Mouse (Mus musculus): ENCODE results near the gene Plcb4.
"Not testable (repeated sequence)": the region's sequence is repeated elsewhere in the genome, so short reads cannot be mapped to it uniquely, and the experiment has no call there.

Gene Plcb4

DNA sequence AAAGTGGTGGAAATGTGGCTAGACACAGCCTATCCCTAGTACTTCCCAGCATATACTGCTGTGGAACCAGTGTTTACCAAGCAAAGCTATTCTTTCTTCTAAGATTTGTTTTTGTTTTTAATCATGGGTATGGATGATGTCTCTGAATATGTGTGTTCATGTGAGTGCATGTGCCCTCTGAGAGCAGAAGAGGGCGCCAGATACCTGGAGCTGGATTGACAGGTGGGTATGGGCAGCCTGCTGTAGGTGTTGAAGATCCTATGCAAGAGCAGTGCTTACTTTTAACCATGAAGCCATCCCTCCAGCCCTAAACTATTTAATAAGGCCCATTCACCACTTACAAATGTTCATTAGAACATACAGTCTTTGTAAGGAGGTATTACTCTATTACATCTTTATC, 231.3 kb downstream of the Plcb4 start:
- in situ Hi-C loops (cut with MboI, MseI), result no loop called here

DNA sequence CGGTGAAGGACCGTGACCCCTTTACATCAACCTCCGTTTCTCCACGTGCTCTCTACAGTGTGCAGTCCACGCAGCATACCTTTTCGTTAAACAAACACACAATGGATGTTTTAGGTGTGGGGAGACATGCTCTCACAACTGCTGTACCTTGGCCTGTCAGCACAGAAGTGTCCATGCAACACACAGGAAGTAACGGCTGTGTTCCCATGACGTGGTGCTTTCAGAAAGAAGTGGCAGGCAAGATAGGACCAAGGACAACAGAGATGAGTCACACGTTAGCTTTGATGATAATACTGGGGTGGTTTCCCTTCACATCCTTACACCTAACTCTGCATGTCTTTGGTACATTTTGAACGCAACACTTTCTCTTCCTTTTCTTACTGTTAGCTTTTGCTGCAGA, 232.3 kb downstream of the Plcb4 start:
- in situ Hi-C loops (cut with MboI, MseI), result no loop called here

DNA sequence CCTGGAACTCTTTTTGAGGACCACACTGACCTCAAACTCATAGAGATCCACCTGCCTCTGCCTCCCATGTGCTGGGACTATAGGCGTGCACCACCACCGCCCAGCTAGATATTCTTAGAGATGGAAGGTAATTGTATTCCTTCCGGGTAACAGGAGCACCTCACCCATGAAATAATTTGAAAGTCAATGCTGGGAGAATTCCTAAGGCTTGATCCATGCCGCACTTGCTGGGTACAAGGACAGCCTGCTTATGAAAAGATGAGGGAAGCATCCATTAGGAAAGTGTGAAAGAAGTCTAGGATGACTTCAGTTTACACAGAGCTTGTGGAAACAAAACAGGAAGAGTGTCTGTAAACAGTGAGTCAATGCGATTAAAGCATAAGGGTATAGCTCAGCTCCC, 232.9 kb downstream of the Plcb4 start:
- in situ Hi-C loops (cut with MboI, MseI), result no loop called here

DNA sequence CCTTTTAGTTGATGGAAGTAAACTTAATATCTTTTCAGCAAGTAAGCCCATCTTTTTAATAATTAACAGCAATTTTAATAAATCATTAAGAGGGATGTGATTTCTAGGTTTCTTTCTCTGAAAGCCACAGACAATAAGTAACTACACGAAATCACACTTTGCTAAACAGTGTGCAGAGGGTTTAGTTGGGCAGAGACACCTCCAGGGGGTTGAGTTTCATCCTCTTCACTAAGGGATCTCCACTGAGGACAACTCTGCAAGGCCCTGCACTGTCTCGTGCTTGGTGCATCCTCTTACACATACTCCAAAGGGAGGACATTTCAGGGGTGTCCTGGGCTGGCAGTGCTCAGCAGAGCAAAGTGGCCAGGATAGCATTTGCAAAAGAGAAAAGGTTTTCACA, 235.8 kb downstream of the Plcb4 start:
- in situ Hi-C loops (cut with MboI, MseI), result no loop called here

DNA sequence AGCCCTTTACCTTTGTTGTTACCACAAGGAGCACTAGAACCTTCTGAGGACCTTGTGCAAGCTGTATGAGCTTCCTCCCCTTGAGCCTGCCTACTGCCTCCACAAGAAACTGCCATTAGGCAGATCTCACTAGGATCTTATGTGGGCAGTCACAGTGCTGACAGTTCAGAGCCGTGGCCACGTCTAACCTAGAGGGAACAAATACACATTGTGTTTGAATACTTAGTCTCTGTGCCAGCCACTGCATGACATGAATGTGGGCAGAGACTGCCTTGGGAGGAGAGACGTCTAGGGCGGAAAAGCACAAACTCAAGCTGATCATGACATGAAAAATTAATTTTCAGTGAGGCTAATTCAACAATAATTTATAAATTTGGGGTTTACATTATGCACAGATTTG, 239.2 kb downstream of the Plcb4 start:
- in situ Hi-C loops (cut with MboI, MseI), result no loop called here

DNA sequence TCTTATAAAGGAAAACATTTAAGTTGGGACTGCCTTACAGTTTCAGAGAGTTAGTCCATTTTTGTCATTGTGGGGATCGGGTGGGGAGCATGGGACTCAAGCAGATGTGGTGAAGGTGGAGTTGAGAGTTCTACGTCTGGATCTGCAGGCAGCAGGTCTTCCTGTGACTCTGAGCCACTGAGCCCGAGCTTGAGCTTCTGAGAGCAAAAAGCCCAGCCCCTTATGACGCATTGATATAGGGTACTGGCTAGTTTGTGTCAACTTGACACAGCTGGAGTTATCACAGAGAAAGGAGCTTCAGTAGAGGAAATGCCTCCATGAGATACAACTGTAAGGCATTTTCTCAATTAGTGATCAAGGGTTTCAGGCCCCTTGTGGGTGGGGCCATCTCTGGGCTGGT, 241.1 kb downstream of the Plcb4 start:
- in situ Hi-C loops (cut with MboI, MseI), result not testable (repeated sequence)

DNA sequence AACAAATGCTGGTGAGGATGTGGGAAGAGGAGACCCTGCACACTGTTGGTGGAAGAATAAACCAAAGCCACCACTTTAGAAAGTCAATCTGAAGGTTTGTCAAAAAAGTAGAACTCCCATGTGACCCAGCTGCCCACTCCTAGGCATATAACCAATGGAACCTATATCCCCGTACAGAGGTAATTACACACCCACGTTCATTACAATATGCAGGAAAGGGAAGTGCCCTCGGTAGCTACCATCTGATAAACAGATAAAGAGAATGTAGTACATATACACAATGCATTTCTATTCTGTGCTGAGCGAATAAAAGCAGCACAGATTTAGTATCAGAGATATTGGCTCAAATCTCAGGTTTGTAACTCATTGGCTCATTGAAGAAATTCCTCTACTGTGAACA, 242.2 kb downstream of the Plcb4 start:
- in situ Hi-C loops (cut with MboI, MseI), result no loop called here

DNA sequence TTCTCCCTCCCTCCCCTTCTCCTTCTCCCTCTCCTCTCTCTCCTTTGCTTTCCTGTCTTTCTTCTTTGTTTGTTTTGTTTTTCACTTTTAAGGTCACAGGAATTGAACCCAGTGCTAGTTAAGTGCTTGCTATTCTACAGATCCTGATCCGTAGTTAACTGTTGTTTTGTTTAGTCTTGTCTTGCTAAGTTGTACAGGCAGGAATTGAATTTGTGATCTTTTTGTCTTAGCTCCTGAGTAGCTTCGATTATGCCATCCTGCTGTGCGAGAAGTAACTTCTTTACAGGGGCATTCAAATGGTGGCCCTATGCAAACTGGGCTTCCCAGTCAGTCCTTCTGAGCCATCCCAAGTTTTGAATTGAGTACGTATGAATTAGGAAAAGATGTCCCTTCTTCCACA, 245.5 kb downstream of the Plcb4 start:
- in situ Hi-C loops (cut with MboI, MseI), result no loop called here

DNA sequence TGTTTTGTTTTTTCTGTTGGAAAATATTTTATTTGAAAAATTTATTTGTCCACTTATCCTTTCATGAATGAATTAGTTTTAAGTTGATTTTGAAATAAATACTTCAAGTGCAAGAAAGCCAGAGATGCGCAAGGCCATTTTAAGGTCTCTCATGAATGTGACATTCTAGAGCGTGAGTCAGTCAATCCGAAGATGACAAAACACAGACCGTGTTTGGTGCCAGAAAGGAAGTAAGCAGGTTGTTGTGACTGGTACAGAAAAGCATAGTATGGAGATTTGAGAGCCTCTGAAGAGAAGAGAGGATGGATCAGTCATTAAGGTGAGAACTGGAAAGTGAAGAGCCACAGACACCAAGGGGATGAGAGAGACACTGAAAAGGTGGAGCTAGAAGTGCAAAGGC, 246.0 kb downstream of the Plcb4 start:
- in situ Hi-C loops (cut with MboI, MseI), result no loop called here

DNA sequence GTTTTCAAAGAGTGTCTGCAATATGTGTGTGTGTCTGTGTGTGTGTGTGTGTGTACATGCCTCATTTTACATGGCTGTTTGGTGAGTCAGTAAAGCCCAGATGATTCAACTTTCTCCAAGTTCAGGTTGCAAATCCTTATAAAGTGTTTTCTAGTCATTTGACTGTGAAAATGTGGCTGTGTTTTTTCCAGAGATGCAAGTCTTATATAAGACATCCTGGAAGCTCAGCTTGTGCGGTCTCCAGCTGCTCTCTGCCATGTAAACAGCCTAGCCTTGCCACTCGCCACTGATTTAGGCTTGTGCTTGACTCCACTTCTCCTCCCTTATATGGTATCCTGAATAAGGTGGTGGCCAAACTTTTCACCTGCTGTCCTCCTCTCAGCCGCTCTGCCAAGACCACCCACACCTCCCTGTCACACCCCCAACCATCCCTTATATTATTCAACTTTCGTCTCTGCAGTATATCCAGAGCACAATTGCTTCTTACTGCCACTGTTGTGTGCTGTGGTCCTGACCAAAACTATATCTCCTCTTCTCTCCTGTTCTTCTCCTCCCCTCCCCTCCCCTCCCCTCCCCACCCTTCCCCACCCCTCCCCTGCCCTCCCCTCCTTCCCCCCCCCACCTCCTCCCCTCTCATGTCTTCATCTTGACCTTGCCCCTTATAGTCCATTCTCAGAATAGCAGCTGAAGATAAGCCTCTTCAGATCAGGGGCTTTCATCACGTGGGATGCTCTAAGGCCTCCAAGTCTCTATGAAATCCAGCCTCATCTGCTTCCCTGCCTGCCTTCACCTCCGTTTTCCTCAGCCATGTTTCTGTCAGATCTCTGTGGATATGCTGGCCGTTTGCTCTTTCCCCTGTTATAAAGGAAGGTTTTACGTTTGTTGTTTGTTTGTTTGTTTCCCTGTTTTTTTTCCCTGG, 255.8 kb downstream of the Plcb4 start:
- in situ Hi-C loops (cut with MboI, MseI), result no loop called here

DNA sequence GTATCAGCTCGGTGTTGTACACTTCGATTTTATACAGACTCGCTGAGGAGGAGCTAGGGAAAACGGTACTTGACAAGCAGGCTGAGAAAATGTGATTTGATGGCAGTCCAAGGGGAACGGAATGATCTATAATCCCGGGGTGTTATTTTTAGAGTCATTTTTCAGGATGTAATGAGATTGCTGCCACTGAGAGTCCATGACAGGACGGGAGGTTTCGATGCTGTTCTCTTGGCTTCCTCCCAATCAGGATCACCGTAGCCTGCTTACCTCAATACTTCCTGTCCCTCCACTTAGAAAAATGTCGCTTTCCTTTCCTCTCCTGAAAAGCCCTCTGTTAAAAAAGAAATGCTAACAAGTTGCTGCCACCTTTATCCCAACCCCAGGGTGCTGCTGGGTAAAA, 257.1 kb downstream of the Plcb4 start:
- in situ Hi-C loops (cut with MboI, MseI), result no loop called here

DNA sequence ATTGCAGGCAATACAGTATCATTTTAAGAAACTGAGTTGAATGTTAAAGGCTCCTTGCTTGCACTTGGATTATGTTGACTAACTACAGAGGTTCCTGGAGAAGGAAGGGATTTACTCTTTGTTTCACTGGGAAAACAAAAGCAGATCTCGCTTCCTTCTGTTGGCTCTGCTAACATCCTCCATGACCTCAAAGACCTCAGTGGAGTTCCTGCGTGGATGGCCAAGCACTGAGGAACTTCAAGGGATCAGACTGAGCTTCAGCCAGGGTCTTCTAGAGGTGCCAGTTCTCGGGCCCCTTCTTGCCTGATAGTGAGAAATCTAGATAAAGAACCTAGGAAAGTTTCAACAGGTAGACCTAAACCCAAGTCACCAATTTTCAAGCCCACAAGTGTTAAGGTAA, 258.2 kb downstream of the Plcb4 start:
- in situ Hi-C loops (cut with MboI, MseI), result no loop called here

DNA sequence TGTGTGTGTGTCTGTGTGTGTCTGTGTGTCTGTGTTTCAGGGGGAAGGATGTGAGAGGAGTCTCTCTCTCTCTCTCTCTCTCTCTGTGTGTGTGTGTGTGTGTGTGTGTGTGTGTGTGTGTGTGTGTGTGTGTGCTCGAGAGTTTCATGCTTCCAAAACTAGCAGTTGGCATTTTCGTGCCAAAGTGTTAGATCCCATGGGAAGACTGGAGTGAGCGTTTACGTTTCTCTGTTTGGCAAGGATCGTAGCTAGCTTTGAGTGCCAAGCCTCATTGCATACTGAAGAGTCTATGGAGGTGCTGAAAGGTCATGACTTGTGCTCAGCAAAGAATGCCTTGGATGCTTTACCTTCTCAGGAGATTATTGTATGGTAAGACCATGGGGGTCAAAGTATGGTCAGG, 259.3 kb downstream of the Plcb4 start:
- in situ Hi-C loops (cut with MboI, MseI), result no loop called here

DNA sequence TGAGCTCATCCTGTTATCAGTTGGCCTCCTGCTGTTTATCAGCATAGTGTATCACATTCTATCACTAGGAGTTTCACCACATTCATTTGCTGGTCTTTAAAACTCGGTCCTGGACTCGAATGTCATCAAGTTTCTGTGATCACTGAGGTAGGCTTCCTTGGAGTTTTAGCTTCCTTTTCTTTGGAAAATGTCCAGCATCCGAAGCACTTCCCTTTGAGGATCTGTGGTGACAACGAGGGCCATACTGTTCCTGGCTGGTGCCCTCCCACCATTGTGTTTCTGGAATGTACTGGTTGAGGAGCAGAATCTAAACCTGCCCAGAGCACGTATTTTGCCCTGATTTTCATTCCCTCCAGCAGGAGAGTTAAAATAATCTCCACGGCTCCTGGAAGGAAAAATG, 260.8 kb downstream of the Plcb4 start:
- in situ Hi-C loops (cut with MboI, MseI), result no loop called here

DNA sequence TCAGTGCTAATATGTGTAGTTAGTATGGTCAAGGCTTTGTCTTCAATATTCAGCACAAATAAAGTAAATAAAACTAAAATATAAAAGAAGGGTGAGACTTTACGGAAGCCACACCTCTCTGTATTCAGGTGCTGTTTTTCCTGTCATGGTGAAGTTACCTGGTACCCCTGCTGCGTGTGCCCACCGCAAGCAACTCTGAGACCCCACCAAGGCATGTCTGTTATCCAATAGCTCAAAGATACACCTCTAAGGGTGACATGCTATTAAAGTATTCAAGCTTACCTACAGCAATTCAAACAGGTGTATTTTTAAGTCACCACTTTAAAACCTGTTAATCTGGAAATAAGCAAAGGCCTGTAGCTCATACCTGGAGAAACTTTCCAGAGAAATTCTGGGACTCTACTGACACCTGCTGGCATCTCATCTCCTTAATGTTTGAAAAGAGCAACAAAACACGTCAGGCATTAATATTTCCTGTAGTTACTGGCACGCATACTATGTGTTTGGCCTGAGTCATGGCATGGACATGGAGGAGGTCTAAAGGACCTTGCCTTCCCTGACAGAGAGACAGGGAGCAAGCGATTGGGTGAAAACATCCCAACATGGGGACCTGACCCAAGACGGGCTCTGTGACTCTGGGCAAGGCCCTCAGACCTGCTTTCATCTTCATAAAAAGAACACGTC, 268.0 kb downstream of the Plcb4 start:
- in situ Hi-C loops (cut with MboI, MseI), result no loop called here

DNA sequence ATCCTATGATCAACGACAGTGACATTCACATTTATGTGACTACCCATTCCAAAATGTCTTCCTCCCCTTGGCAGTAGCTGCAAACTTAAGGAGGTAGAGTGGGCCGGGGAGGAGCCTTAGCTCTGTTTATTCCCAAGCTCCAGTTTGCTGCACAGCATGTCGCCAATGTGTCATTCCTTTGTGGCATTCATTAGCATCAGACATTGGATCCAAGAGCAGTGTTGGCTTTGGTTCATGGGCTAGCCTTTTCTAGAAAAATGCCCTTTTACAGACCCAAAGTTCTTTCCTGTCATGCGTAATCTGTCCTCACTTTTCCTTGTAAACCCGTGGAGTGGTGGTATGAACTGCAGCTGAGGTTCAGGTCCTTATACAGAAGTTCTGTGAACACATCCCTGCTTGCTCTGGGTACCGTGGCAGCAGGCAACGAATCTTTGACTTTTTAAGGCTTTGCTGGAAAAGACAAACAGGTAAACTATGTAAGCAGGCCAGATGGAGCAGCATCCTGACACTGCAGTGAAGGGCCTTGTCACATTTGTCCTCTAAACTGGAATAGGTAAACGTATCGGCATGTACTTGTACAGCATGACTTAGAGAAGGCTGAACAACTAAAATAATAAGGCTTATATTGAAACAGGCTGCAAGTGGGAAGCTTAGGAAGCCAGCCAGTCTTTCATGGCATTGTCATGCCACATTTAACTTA, 270.4 kb downstream of the Plcb4 start:
- in situ Hi-C loops (cut with MboI, MseI), result no loop called here

DNA sequence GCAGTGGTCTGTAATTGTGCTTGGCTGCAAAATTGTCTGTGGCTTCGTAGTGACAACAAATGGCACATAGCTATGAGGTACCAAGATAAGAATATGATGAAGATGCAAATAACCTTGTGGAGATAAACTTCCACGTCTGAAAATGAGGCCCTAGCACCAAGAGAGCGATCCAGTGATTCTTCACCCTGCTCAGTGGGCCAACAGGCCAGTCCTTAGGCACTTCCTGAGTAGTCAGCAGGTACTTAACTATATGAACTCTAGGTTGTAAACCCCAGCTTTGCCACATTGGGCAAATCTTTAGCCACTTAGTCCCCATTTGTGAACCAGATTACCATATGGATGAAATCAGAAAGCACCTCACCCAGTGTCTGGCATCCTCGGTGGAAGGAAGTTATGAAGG, 271.9 kb downstream of the Plcb4 start:
- in situ Hi-C loops (cut with MboI, MseI), result no loop called here

DNA sequence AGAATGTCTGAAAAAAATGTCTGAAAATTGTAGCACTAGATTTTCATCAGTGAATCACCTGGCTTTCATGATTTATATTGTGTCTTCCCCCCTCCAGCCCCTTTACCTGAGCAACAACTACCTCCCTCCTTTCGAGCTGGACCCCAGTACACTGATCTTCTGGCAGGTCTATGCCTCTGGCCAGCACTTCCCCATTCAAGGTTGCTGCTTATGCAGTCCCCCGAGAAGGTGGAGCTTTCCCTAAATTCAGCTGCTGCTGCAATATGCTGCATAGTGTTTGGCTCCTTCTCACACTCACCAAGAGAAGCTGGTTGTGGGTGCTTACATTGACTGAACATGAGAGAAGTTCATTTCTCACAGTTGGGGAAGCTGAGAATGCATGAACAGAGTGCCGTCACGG, 273.8 kb downstream of the Plcb4 start:
- in situ Hi-C loops (cut with MboI, MseI), result no loop called here

DNA sequence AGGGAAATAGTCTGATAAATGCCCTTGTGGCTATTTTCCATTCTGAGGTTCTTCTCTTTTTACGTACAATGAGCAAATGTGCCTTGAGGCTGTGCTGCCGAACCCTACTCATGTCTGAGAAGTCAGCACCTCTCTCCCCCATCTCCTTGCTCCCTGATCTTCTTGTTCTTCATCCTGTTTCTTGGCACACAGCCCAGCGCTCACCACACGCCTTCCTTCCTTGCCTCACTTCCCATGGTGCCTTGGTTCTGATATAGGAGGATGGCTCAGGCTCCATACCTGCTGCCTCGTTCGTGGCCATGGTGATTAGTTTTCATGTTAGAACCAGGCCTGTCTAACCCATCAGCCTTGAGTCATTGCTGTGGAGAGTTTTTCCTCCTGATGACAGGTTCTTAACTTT, 277.6 kb downstream of the Plcb4 start:
- in situ Hi-C loops (cut with MboI, MseI), result no loop called here

DNA sequence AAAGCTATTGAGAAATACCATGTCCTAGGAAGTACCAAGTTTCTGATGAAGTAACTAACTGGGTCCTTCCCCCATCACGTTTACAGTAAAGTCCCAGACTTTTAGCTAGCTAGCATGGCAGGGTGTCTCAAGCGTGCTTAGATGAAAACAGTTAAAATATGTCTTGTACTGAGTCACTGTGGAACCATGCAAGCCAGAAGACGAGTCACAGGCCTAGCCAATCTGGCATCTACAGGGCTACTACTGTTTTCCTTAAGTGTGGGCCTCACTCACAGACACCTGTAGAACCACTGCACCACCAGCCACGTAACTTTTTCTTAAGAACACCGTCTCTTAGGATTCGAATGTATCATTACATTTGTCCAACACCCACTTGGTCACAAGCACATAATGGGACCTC, 278.8 kb downstream of the Plcb4 start:
- in situ Hi-C loops (cut with MboI, MseI), result no loop called here

DNA sequence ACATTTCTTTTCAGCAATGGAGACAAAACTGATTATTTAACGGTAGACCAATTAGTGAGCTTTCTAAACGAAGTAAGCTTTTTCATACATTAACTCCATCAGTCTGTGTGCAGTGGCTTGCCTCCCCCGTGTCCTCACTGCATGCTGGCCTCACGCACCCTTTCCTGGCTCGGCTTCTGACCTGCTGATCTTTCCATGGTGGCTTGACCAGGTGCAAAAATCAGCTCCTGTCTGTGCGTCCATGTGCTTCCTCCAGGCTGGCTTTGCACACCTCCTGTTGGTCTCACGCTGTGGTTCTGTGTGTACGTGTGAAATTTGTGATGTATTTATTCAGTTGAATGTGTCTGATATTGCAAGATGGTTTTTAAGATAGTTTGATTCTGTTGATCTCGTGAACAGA, 281.1 kb downstream of the Plcb4 start:
- in situ Hi-C loops (cut with MboI, MseI), result no loop called here

DNA sequence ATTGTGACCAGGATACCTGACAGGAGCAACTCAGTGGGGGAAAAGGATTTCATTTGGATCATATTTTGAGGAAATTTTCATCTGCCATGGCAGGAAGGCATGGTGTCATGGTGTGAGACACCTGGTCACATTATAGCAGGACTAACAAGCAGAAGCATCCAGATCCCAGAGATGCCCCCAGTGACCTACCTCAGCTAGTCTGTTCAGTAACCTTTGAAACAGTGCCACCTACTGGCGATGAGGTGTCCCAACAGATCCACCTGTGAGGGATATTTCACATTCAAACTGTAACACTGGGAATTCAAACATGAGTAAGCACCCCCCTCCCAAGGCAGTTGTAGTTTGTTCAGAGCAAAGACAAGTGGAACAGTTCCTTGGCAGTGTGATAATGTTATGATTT, 289.0 kb downstream of the Plcb4 start:
- in situ Hi-C loops (cut with MboI, MseI), result no loop called here
